Mouse (Mus musculus): ENCODE measurements around the gene Notum.

The Notum gene

GRCm38 (mm10) chr11:120673594-120674122, 12.7 kb upstream of the Notum start:
- no peak for DNase-seq

GRCm38 (mm10) chr11:120672687-120673593, 12.0 kb upstream of the Notum start, which contains the start of gene Aspscr1:
Aspscr1 (plus strand) TSS chr11:120672973.
- peak; percentile 97 for DNase-seq

- DNase-seq = no peak
These were observed 5.6 kb upstream of the Notum start for GRCm38 (mm10) chr11:120666617-120667016.

- DNase-seq = peak; percentile 72
These were observed 4.4 kb upstream of the Notum start for GRCm38 (mm10) chr11:120665406-120665805.

- DNase-seq = no peak
These were observed 2.7 kb upstream of the Notum start for GRCm38 (mm10) chr11:120663714-120664113.

GRCm38 (mm10) chr11:120662759-120663158, 1.8 kb upstream of the Notum start:
- DNase-seq = no peak

- no peak for DNase-seq
These were observed 487 bp downstream of the Notum start for GRCm38 (mm10) chr11:120660301-120661075.

- DNase-seq = no peak
These were observed 1.3 kb downstream of the Notum start for GRCm38 (mm10) chr11:120659509-120660300.

GRCm38 (mm10) chr11:120658876-120659410, 2.0 kb downstream of the Notum start:
- peak; percentile 92 for DNase-seq

GRCm38 (mm10) chr11:120657301-120657700, 3.7 kb downstream of the Notum start:
- DNase-seq = no peak

- no peak for DNase-seq
These were observed 6.2 kb downstream of the Notum start for GRCm38 (mm10) chr11:120654741-120655140.

GRCm38 (mm10) chr11:120651872-120652271, 9.1 kb downstream of the Notum start:
- DNase-seq = no peak

GRCm38 (mm10) chr11:120648001-120648476, 12.9 kb downstream of the Notum start, which contains the start of gene Myadml2:
Myadml2 (minus strand) TSS chr11:120648158.
- peak; percentile 53 for DNase-seq

GRCm38 (mm10) chr11:120647047-120647830, 13.7 kb downstream of the Notum start:
- no peak for DNase-seq

- DNase-seq = peak; percentile 98
These were observed 17.4 kb downstream of the Notum start, which contains the start of gene Pycr1 for GRCm38 (mm10) chr11:120643601-120643987. Pycr1 (minus strand) TSS chr11:120643769.

GRCm38 (mm10) chr11:120642939-120643600, 17.9 kb downstream of the Notum start:
- DNase-seq = no peak

GRCm38 (mm10) chr11:120641869-120642268, 19.1 kb downstream of the Notum start:
- no peak for DNase-seq

- no peak for DNase-seq
These were observed 19.7 kb downstream of the Notum start for GRCm38 (mm10) chr11:120641255-120641654.

- DNase-seq = no peak
These were observed 26.2 kb downstream of the Notum start for GRCm38 (mm10) chr11:120634810-120635209.
